Mouse (Mus musculus) liver, embryonic 12.5 days (tissue): Measurements from ENCODE around the gene Rab34. TPM values are rescaled to one million over a fixed set of nuclear protein-coding genes. Genes with fewer than 3 reads are reported as not detected.

Experiments used
- ATAC-seq: fragments of 200-750 bp; cut with Nextera tagmentation; 2 replicates; pipeline ENCODE4 v1.8.0; 2017; ENCODE audit warnings: moderate number of reproducible peaks, mild to moderate bottlenecking, moderate library complexity
- H3K27ac ChIP-seq: fragments of 300-500 bp; sonication (generic); 2 replicates; pipeline ENCODE4 v1.5.1; 2016; ENCODE audit warnings: mild to moderate bottlenecking
- H3K27me3 ChIP-seq: fragments of 300-500 bp; sonication (generic); replicated peaks from 2 replicates; pipeline ENCODE4 v1.6.1; 2016; ENCODE audit warnings: mild to moderate bottlenecking, moderate library complexity
- H3K36me3 ChIP-seq: fragments of 300-500 bp; sonication (generic); 2 replicates; pipeline ENCODE4 v1.6.1; 2016; ENCODE audit warnings: mild to moderate bottlenecking, moderate library complexity
- H3K4me1 ChIP-seq: fragments of 300-500 bp; sonication (generic); 2 replicates; pipeline ENCODE4 v1.6.1; 2016
- H3K4me2 ChIP-seq: fragments of 300-500 bp; sonication (generic); 2 replicates; pipeline ENCODE4 v1.6.1; 2016; ENCODE audit warnings: mild to moderate bottlenecking, moderate library complexity
- H3K4me3 ChIP-seq: fragments of 300-500 bp; sonication (generic); 2 replicates; pipeline ENCODE4 v1.5.1; 2016; ENCODE audit warnings: mild to moderate bottlenecking, moderate library complexity
- H3K9ac ChIP-seq: fragments of 300-500 bp; sonication (generic); 2 replicates; pipeline ENCODE4 v1.6.1; 2016; ENCODE audit warnings: mild to moderate bottlenecking, moderate library complexity
- H3K9me3 ChIP-seq: fragments of 300-500 bp; sonication (generic); replicated peaks from 2 replicates; pipeline ENCODE4 v1.6.1; 2016; ENCODE audit warnings: mild to moderate bottlenecking, moderate library complexity
- WGBS: fragments of 180-500 bp; shearing (Covaris S2); methylation state at CpG from one replicate; pipeline ENCODE4 v1.1.7; 2016; ENCODE audit not compliant: insufficient replicate concordance; 5-methylcytosine and 5-hydroxymethylcytosine counted together
- polyA plus RNA-seq: library from polyadenylated mRNA; unstranded; fragments of >200 nt; fragmentation: Nextera tagmentation; extraction: Ambion mirVana; gene quantifications from 2 replicates; pipeline ENCODE4 v1.2.1, GENCODE M21; 2016

Gene Rab34
- polyA plus RNA-seq, 1 experiment from 2014 or later, result 20.3 TPM

DNA sequence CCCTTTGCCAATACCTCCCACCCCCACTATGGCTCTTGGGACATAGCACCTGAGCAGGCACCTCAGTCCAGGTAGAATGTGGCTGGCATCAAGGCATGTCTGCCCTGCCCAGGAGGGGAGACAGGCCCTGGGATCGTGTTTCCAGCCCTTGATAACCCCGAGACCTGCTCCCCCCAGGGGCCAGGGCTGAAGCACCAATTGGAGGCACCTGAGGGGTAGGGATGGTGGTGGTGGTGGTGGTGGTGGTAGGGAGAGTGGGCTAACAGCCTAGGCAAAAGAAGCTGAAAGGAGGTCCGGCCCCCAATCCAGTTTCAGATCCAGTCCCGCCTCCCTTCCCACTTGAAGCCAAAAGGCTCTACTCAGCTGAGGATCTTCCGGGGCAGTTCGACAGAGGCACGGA lies 28.7 kb upstream of the Rab34 start:
- Histone ChIP-seq H3K36me3 (peaks cover 85% of the 10 kb centered on the region), H3K4me1 (peaks cover 60% of the 10 kb centered on the region), H3K9me3 (no peaks in the 10 kb centered on the region), H3K4me3 (no peak overlapping the region), H3K27ac (peak overlapping the region; percentile 28; the same call in 1 of the 2 replicates), H3K27me3 (no peaks in the 10 kb centered on the region), H3K9ac (no peak overlapping the region), H3K4me2 (no peak overlapping the region)
- ATAC-seq, result no peak
- 83% methylated on average over 7 of the region's 7 CpGs for WGBS

DNA sequence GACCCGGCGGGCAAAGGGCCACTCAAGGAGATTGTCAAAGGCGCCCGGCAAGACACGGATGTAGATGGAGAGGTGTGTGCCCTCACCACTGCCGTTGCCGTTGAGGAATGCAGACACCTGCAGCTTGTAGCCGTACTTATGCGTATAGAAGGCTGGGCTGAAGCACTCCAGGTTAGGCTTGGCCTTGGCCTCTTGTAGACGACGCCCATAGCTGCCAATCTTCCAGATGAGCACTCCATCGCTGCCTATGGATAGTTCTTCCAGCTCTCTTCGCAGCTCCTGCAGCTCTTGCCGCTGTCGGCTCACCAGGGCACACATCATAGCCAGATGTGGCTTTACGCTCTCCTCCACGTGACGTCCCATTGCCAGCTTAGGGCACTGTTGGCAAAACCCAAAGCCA lies 28.1 kb upstream of the Rab34 start:
- no peaks in the 10 kb centered on the region for H3K27me3 ChIP-seq
- no peak overlapping the region for H3K4me3 ChIP-seq
- peak overlapping the region; percentile 41; the same call in 1 of the 2 replicates for H3K27ac ChIP-seq
- no peak overlapping the region for H3K9ac ChIP-seq
- ATAC-seq, result no peak
- 87% methylated on average over 18 of the region's 18 CpGs for WGBS
- H3K9me3 ChIP-seq, result no peaks in the 10 kb centered on the region
- H3K4me1 ChIP-seq, result peaks cover 60% of the 10 kb centered on the region
- peaks cover 79% of the 10 kb centered on the region for H3K36me3 ChIP-seq
- no peak overlapping the region for H3K4me2 ChIP-seq

DNA sequence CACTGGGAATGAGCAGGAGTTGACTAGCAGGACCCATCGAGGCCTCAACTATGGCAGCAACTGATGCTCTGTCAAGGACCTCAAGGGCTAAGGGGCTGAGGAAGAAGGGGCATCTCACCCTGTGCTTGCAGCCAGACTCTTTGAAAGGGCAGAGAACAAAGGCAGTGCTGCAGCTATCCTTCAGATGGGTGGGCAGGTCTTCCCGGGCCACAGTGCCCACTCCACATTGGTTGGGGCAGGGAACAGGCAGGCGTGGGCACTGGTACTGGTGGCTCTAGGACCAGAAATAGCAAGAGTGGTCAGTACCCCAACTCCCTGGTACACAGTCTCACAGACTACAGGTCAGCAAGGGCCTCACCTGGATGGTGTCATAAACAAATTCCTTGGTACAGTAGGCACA lies 27.6 kb upstream of the Rab34 start:
- 81% methylated on average over 3 of the region's 3 CpGs for WGBS

DNA sequence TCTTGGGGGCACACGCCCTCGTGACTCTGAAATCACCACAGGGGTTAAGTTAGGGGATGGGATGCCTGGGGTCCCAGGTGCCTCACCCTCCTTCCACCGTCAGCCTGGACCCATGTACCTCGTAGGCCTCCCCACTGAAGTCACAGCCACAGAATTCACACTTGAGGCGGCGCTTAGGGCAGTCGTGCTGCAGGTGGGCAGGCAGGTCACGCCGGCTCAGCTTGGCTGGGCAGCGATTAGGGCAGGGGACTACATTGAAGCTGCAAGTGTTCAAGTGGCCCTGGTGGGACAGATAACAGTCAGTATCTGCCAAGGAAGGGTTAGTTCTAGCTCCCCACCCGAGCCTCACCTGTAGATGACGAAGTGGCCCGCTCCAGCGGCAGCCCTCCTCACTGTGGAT lies 27.1 kb upstream of the Rab34 start:
- no peaks in the 10 kb centered on the region for H3K27me3 ChIP-seq
- no peak for ATAC-seq
- no peak overlapping the region for H3K4me2 ChIP-seq
- H3K36me3 ChIP-seq, result peaks cover 70% of the 10 kb centered on the region
- H3K27ac ChIP-seq, result peak overlapping the region; percentile 41
- 83% methylated on average over 14 of the region's 14 CpGs for WGBS
- peaks cover 67% of the 10 kb centered on the region for H3K4me1 ChIP-seq
- H3K9me3 ChIP-seq, result no peaks in the 10 kb centered on the region
- H3K4me3 ChIP-seq, result no peak overlapping the region
- 0 out of 2 replicates have a peak overlapping the region, but pooled peaks have one; percentile 99 for H3K9ac ChIP-seq

More for the DNA sequence above, 27.6 kb upstream of the Rab34 start:
- Histone ChIP-seq H3K27me3 (no peaks in the 10 kb centered on the region), H3K9ac (no peak overlapping the region), H3K4me2 (no peak overlapping the region), H3K9me3 (no peaks in the 10 kb centered on the region), H3K4me1 (peaks cover 62% of the 10 kb centered on the region), H3K36me3 (peaks cover 74% of the 10 kb centered on the region), H3K4me3 (no peak overlapping the region), H3K27ac (peak overlapping the region; percentile 41; the same call in 1 of the 2 replicates)
- ATAC-seq, result no peak

DNA sequence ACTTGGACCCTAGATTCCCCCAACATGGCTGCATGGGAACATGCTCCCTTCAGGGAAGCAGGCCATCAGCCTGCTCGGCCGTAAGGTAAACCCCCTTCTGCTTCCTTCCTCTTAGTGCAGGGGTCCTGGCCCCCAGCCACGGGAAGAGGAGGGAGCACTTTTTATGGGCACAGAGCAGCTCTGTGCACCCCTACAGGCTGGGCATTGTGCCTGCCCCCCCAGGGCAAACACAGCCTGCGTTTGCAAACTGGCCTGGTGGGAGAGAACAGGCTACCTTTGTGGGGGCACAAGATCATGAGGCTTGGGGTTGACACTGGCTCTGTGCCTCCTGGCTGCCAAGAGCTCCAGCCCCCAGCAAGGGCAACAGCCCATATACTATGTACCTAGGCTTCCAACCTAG lies 26.3 kb upstream of the Rab34 start:
- Histone ChIP-seq H3K36me3 (peaks cover 65% of the 10 kb centered on the region), H3K9ac (peak overlapping the region; percentile 99), H3K4me2 (peak overlapping the region; percentile 100), H3K4me3 (peak overlapping the region; percentile 97; the same call in 1 of the 2 replicates), H3K9me3 (no peaks in the 10 kb centered on the region), H3K4me1 (peaks cover 75% of the 10 kb centered on the region), H3K27ac (peak overlapping the region; percentile 49), H3K27me3 (no peaks in the 10 kb centered on the region)
- ATAC-seq, result no peak
- WGBS, result 61% methylated on average over 4 of the region's 4 CpGs

DNA sequence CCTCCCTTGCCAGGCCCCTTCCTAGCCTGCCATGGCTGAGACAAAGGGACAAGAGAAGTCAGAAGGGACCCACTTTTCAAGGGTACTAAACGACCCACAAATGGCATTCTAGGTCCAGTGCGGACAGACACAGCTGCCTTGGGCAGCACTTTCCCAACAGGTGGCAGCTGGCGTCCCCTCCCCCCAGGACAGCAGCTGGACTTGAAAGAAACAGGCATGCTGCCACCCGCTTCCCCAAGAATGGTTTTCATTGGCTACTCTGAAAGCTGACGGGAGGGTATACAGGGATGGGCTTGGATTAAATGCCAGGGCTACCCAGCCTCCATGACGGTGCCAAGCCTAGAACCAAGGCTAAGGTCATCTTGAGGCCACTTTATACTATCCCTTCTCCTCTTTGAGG lies 25.7 kb upstream of the Rab34 start:
- 76% methylated on average over 6 of the region's 6 CpGs for WGBS
- peak overlapping the region; percentile 99 for H3K9ac ChIP-seq
- no peaks in the 10 kb centered on the region for H3K27me3 ChIP-seq
- peaks cover 64% of the 10 kb centered on the region for H3K36me3 ChIP-seq
- ATAC-seq, result no peak
- H3K4me1 ChIP-seq, result peaks cover 79% of the 10 kb centered on the region
- H3K27ac ChIP-seq, result peak overlapping the region; percentile 93
- peak overlapping the region; percentile 97; the same call in 1 of the 2 replicates for H3K4me3 ChIP-seq
- no peaks in the 10 kb centered on the region for H3K9me3 ChIP-seq
- H3K4me2 ChIP-seq, result peak overlapping the region; percentile 100

DNA sequence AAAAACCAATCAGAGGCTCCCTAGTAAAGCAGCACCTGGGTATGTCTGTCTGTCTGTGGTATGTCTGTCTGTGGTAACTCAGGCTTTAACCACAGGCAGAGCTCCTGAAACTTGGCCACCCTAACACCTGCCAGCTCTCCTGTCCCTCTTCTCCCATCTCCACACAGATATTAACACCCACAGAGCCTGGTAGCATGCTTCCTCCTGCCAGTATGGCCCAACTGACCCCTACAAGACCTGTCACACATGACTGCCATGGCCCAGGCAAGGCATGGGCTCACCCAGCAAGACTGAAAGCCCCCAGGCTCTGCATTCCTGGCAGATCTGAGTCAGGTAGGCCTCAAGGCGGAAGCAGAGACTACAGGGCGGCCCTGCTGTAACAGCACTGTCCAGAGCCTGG lies 25.2 kb upstream of the Rab34 start:
- H3K9me3 ChIP-seq, result no peaks in the 10 kb centered on the region
- H3K4me3 ChIP-seq, result peak overlapping the region; percentile 97
- peak overlapping the region; percentile 99 for H3K9ac ChIP-seq
- H3K4me2 ChIP-seq, result peak overlapping the region; percentile 100
- WGBS, result 85% methylated on average over 2 of the region's 2 CpGs
- H3K27ac ChIP-seq, result peak overlapping the region; percentile 93
- peaks cover 80% of the 10 kb centered on the region for H3K4me1 ChIP-seq
- H3K36me3 ChIP-seq, result peaks cover 61% of the 10 kb centered on the region
- ATAC-seq, result no peak
- H3K27me3 ChIP-seq, result no peaks in the 10 kb centered on the region

DNA sequence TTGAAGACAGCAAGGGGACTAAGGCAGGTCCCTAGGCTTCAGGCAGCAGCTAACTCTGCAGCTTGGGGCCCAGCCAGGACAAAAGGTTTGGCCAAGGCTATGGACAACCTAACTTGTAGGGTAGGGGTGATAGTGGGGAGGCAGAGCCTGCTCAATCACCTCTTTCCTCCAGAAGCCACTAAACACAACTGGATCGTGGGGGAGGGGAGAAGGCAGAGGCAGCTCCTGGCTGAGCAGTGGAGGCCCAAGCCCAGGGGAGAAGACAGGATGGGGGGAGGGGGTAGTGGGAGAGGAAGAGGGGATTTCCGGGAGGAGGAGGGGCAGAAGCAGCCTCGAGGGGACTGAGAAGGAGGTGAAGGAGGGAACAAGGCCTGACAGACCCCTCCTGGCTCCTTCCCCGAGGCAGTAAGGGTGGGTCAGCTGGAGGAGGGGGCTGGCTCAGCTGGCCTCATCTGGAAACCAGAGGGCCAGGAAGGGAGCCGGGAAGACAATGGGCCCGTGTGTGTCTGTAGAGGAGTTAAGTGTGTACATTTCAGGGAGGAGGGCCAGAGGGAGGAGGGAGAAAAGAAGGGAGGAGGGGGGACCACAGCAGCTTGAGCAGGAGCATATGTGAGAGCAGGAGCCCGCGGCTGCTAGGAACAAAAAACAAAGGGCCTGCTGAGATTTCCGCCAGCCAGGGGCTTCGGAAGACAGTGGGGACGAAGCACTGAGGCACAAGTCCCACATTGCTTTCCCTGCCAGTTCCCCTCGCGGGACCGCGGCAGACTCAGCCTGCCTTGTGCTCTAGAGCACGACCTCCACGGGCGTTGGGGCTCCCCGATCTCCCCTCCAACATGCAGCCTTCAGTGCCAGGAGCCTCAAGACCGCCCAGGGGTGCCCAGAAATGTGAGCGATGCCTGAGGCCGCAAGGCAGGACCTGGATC lies 24.3 kb upstream of the Rab34 start:
- H3K4me3 ChIP-seq, result peak overlapping the region; percentile 97
- H3K9ac ChIP-seq, result peak overlapping the region; percentile 99
- H3K4me2 ChIP-seq, result peak overlapping the region; percentile 100
- WGBS, result 2% methylated on average over 22 of the region's 22 CpGs
- no peaks in the 10 kb centered on the region for H3K9me3 ChIP-seq
- ATAC-seq, result no peak
- peaks cover 52% of the 10 kb centered on the region for H3K36me3 ChIP-seq
- no peaks in the 10 kb centered on the region for H3K27me3 ChIP-seq
- peak overlapping the region; percentile 93 for H3K27ac ChIP-seq
- H3K4me1 ChIP-seq, result peaks cover 89% of the 10 kb centered on the region

DNA sequence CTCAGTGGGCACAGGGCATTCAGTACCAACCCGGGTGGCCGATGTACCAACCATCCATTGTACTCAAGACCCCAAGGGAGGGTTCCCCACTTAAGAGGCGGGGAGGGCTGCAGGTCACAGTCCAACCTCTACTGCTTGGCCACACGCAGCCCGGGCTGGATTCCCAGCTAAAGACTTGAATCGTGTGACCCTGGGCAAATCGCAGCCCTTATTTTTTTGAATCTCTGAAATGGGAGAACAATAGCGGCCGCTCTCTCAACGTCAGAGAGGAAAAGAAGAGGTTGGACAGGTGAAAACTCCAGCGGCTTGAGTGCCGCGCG lies 23.7 kb upstream of the Rab34 start:
- peaks cover 90% of the 10 kb centered on the region for H3K4me1 ChIP-seq
- H3K4me3 ChIP-seq, result peak overlapping the region; percentile 97
- WGBS, result under 1% methylated on average over 14 of the region's 14 CpGs
- peak overlapping the region; percentile 99 for H3K9ac ChIP-seq
- H3K27ac ChIP-seq, result peak overlapping the region; percentile 93
- ATAC-seq, result no peak
- H3K9me3 ChIP-seq, result no peaks in the 10 kb centered on the region
- peaks cover 47% of the 10 kb centered on the region for H3K36me3 ChIP-seq
- no peaks in the 10 kb centered on the region for H3K27me3 ChIP-seq
- peak overlapping the region; percentile 100 for H3K4me2 ChIP-seq

DNA sequence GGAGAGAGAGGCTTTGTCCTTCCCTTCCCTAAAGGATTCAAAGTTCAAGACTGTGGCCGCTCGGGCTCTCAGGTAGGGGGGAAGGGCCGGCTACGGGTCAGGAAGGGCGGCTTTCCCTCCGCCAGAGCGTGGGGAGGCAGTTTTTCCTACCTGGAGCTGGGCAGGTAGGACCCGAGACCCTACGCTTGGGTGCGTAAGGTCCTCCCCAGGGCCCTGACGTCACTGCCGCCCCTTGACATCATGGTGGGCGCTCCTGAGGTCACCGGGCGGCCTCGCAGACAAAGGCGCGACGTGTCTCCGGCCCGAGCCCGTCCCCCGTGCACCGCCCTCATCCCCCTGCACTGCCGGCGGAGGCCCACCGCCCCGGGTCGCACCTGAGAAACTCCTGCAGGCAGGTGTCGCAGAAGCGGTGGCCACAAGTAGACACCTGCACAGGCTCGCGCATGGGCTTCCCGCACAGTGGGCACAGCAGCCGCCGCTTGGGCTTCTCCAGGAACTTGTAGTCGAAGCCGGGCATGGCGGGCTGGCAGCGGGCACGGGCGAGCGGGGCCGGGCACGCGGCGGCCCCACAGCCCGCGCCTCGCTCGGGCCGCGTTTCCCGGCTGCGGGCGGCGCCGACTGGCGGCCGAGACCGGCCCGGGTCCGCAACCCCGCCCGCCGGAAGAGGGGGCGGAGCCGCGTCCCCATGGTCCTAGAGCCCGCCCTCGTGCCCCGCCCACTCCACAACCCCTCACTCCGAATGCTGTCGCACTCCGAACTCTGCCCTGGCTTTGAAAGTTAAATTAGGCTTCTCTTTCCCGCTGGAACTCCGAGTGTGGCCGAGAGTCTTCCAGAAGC lies 23.1 kb upstream of the Rab34 start, which contains the start of gene Traf4:
Gene Traf4 (minus strand): TSS at position 666 of the 837 bp plus-strand sequence.
- no peaks in the 10 kb centered on the region for H3K9me3 ChIP-seq
- H3K4me2 ChIP-seq, result peak within 1 kb of the TSS; percentile 100
- H3K27me3 ChIP-seq, result no peaks in the 10 kb centered on the region
- peak within 1 kb of the TSS; percentile 97 for H3K4me3 ChIP-seq
- 1% methylated on average over 78 of the region's 78 CpGs for WGBS
- peak within 1 kb of the TSS; percentile 93 for H3K27ac ChIP-seq
- peak within 1 kb of the TSS; percentile 99 for H3K9ac ChIP-seq
- H3K4me1 ChIP-seq, result peaks cover 90% of the 10 kb centered on the region
- peaks cover 41% of the 10 kb centered on the region for H3K36me3 ChIP-seq
- peak; percentile 80 for ATAC-seq

DNA sequence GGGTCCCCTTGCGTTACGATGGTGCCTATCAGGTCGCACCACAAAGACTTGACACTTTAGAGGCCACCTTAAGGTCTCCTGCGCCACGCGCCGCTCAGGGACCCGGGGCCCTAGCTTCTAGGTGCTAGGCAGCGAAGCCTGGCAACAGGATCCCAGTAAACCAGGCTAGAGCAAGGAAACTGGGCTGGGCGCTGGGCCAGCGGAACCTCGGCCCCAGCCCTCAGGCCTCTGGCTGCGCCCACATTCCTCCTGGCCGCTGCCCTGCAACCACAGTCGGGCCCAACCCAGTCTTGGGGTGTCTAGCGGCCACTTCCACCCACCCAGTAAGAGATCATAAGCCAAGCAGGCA lies 22.5 kb upstream of the Rab34 start:
- no peaks in the 10 kb centered on the region for H3K27me3 ChIP-seq
- peak overlapping the region; percentile 99 for H3K9ac ChIP-seq
- H3K9me3 ChIP-seq, result no peaks in the 10 kb centered on the region
- peaks cover 90% of the 10 kb centered on the region for H3K4me1 ChIP-seq
- H3K4me3 ChIP-seq, result peak overlapping the region; percentile 97
- ATAC-seq, result peak; percentile 19
- H3K27ac ChIP-seq, result peak overlapping the region; percentile 93
- 3% methylated on average over 16 of the region's 16 CpGs for WGBS
- H3K4me2 ChIP-seq, result peak overlapping the region; percentile 100
- peaks cover 40% of the 10 kb centered on the region for H3K36me3 ChIP-seq

DNA sequence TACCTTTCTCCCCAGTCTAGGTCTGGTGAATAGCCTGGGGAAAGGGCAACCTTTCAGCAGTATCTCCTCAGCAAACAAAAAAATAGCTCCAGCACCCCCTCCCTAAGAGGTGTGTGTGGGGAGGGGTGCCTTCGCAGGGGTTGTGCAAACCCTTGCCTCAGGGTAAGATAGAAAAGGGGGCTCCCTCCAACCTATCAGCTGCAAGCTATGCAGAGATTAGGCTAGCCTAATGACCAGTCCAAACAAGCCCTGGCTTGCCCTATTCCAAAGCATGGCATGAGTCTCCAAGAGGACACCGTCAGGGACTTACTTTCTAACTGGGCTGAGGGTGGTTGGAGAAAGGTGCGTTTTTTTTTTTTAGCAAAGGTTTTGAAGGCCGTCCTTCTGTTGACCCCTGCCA lies 22.1 kb upstream of the Rab34 start:
- H3K9me3 ChIP-seq, result no peaks in the 10 kb centered on the region
- peaks cover 40% of the 10 kb centered on the region for H3K36me3 ChIP-seq
- H3K4me3 ChIP-seq, result peak overlapping the region; percentile 97
- peak overlapping the region; percentile 93 for H3K27ac ChIP-seq
- H3K4me1 ChIP-seq, result peaks cover 90% of the 10 kb centered on the region
- peak overlapping the region; percentile 100 for H3K4me2 ChIP-seq
- 35% methylated on average over 4 of the region's 4 CpGs for WGBS
- H3K27me3 ChIP-seq, result no peaks in the 10 kb centered on the region
- no peak for ATAC-seq
- H3K9ac ChIP-seq, result peak overlapping the region; percentile 99
